Mouse (Mus musculus) lung, embryonic 16.5 days (tissue): ENCODE measurements at regions not wholly inside any gene's neighbourhood (a gene's known extent, or its start where the extent isn't known, plus 50 kb on each side); places are given as distances from the start of the nearest gene placed in this dataset.

Experiments
- ATAC-seq: fragments of 200-750 bp; cut with Nextera tagmentation; 2 replicates; pipeline ENCODE4 v1.8.0; 2017; ENCODE audit warnings: low read depth, mild to moderate bottlenecking, moderate library complexity
- H3K27ac ChIP-seq: fragments of 300-500 bp; sonication (generic); 2 replicates; pipeline ENCODE4 v1.5.1; 2014; ENCODE audit warnings: mild to moderate bottlenecking, control low read depth, low read length
- H3K27me3 ChIP-seq: fragments of 300-500 bp; sonication (generic); 2 replicates; pipeline ENCODE4 v1.6.1; 2014; ENCODE audit warnings: low read depth, low read length, mixed read lengths; ENCODE audit not compliant: control insufficient read depth, insufficient read depth
- H3K36me3 ChIP-seq: fragments of 300-500 bp; sonication (generic); 2 replicates; pipeline ENCODE4 v1.6.1; 2014; ENCODE audit warnings: low read length; ENCODE audit not compliant: control insufficient read depth, insufficient read depth
- H3K4me1 ChIP-seq: fragments of 300-500 bp; sonication (generic); replicated peaks from 2 replicates; pipeline ENCODE4 v1.6.1; 2014; ENCODE audit warnings: low read length, mixed read lengths; ENCODE audit not compliant: control insufficient read depth, insufficient read depth
- H3K4me2 ChIP-seq: fragments of 300-500 bp; sonication (generic); 2 replicates; pipeline ENCODE4 v1.6.1; 2014; ENCODE audit warnings: low read depth, low read length, control low read depth
- H3K4me3 ChIP-seq: fragments of 300-500 bp; sonication (generic); 2 replicates; pipeline ENCODE4 v1.5.1; 2014; ENCODE audit warnings: mild to moderate bottlenecking, low read length, control low read depth
- H3K9ac ChIP-seq: fragments of 300-500 bp; sonication (generic); 2 replicates; pipeline ENCODE4 v1.6.1; 2014; ENCODE audit warnings: low read length, control low read depth
- H3K9me3 ChIP-seq: fragments of 300-500 bp; sonication (generic); 2 replicates; pipeline ENCODE4 v1.6.1; 2016; ENCODE audit warnings: low read length; ENCODE audit not compliant: control insufficient read depth
- WGBS: fragments of 180-500 bp; shearing (Covaris S2); extraction: QIAGEN DNeasy Blood & Tissue Kit; methylation state at CpG from one replicate; pipeline ENCODE4 v1.1.7; 2014; 5-methylcytosine and 5-hydroxymethylcytosine counted together

- peak; percentile 95 for ATAC-seq
- H3K9me3 ChIP-seq, result no peaks in the 10 kb centered on the region
- 48% methylated on average over 8 of the region's 8 CpGs for WGBS
- no peak overlapping the region for H3K27ac ChIP-seq
- no peak overlapping the region for H3K4me3 ChIP-seq
- H3K36me3 ChIP-seq, result no peaks in the 10 kb centered on the region
- H3K9ac ChIP-seq, result no peak overlapping the region
- H3K4me2 ChIP-seq, result no peak overlapping the region
- H3K4me1 ChIP-seq, result no peaks in the 10 kb centered on the region; the same call in 1 of the 2 replicates
- H3K27me3 ChIP-seq, result no peaks in the 10 kb centered on the region
These were observed 494.7 kb downstream of the Ppargc1a start for GRCm38 (mm10) chr5:51072674-51073468.

- ATAC-seq, result peak; percentile 82
- H3K27me3 ChIP-seq, result no peaks in the 10 kb centered on the region
- H3K9ac ChIP-seq, result no peak overlapping the region
- WGBS, result 37% methylated on average over 2 of the region's 2 CpGs
- no peaks in the 10 kb centered on the region; the same call in 1 of the 2 replicates for H3K4me1 ChIP-seq
- no peaks in the 10 kb centered on the region for H3K36me3 ChIP-seq
- no peak overlapping the region for H3K4me3 ChIP-seq
- H3K27ac ChIP-seq, result no peak overlapping the region
- H3K9me3 ChIP-seq, result no peaks in the 10 kb centered on the region
- no peak overlapping the region for H3K4me2 ChIP-seq
These were observed 495.4 kb downstream of the Ppargc1a start for GRCm38 (mm10) chr5:51072146-51072545.

DNA sequence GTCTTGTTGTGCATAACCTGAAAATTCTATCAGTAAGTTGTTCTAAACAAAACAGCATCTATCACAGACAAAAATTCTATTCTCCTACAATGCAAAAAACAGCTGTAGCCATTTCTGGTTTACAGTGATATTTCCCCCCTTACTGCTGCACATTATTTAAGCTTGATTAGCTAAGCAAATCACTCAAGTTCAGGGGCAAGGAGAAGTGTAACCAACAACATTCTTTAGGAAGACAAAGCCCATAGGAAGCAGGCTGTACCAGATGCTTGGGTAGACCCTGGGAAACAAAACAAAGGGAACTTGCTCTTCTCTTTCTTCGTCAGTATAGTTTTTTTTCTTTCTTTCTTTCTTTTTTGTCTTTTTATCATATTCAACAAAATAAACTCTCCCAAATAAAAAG lies 497.9 kb downstream of the Ppargc1a start:
- WGBS, result 30% methylated on average over 1 of the region's 1 CpGs
- no peaks in the 10 kb centered on the region for H3K36me3 ChIP-seq
- H3K4me1 ChIP-seq, result no peaks in the 10 kb centered on the region; the same call in 1 of the 2 replicates
- H3K27ac ChIP-seq, result no peak overlapping the region
- no peaks in the 10 kb centered on the region for H3K27me3 ChIP-seq
- no peaks in the 10 kb centered on the region for H3K9me3 ChIP-seq
- no peak overlapping the region for H3K9ac ChIP-seq
- no peak overlapping the region for H3K4me3 ChIP-seq
- H3K4me2 ChIP-seq, result no peak overlapping the region
- ATAC-seq, result no peak

- Histone ChIP-seq H3K4me2 (no peak overlapping the region), H3K27ac (no peak overlapping the region), H3K9ac (no peak overlapping the region), H3K4me1 (no peaks in the 10 kb centered on the region), H3K27me3 (no peaks in the 10 kb centered on the region), H3K4me3 (no peak overlapping the region), H3K36me3 (no peaks in the 10 kb centered on the region), H3K9me3 (no peaks in the 10 kb centered on the region)
- ATAC-seq, result no peak
- WGBS, result 71% methylated on average over 2 of the region's 2 CpGs
These were observed 521.7 kb downstream of the Ppargc1a start for GRCm38 (mm10) chr5:51045872-51046271.

- H3K9ac ChIP-seq, result no peak overlapping the region
- no peaks in the 10 kb centered on the region for H3K36me3 ChIP-seq
- peaks cover 5% of the 10 kb centered on the region; the same call in 1 of the 2 replicates for H3K27me3 ChIP-seq
- no peak overlapping the region for H3K4me2 ChIP-seq
- no peak overlapping the region for H3K4me3 ChIP-seq
- no peaks in the 10 kb centered on the region for H3K9me3 ChIP-seq
- no peaks in the 10 kb centered on the region for H3K4me1 ChIP-seq
- 71% methylated on average over 6 of the region's 6 CpGs for WGBS
- no peak for ATAC-seq
- no peak overlapping the region for H3K27ac ChIP-seq
These were observed 525.8 kb downstream of the Ppargc1a start for GRCm38 (mm10) chr5:51041541-51042217.

GRCm38 (mm10) chr5:51040926-51041325 lies 526.6 kb downstream of the Ppargc1a start:
- Histone ChIP-seq H3K4me1 (0 out of 2 replicates have a peak, but pooled peaks cover under 1% of the 10 kb centered on the region), H3K4me2 (no peak overlapping the region), H3K9ac (no peak overlapping the region), H3K27me3 (peaks cover 5% of the 10 kb centered on the region; the same call in 1 of the 2 replicates), H3K9me3 (no peaks in the 10 kb centered on the region), H3K27ac (no peak overlapping the region), H3K4me3 (no peak overlapping the region), H3K36me3 (no peaks in the 10 kb centered on the region)
- ATAC-seq, result no peak
- 76% methylated on average over 6 of the region's 6 CpGs for WGBS

GRCm38 (mm10) chr5:51040463-51040862 lies 527.1 kb downstream of the Ppargc1a start:
- 63% methylated on average over 6 of the region's 6 CpGs for WGBS
- Histone ChIP-seq H3K9me3 (no peaks in the 10 kb centered on the region), H3K27ac (no peak overlapping the region)

GRCm38 (mm10) chr5:51039713-51040178 lies 527.8 kb downstream of the Ppargc1a start:
- peak; percentile 43 for ATAC-seq
- Histone ChIP-seq H3K36me3 (no peaks in the 10 kb centered on the region), H3K4me3 (no peak overlapping the region), H3K27me3 (peaks cover 5% of the 10 kb centered on the region; the same call in 1 of the 2 replicates), H3K9me3 (no peaks in the 10 kb centered on the region), H3K4me2 (no peak overlapping the region), H3K27ac (no peak overlapping the region), H3K4me1 (0 out of 2 replicates have a peak, but pooled peaks cover 3% of the 10 kb centered on the region), H3K9ac (no peak overlapping the region)
- 52% methylated on average over 5 of the region's 5 CpGs for WGBS

More at GRCm38 (mm10) chr5:51040463-51040862, 527.1 kb downstream of the Ppargc1a start:
- peaks cover 5% of the 10 kb centered on the region; the same call in 1 of the 2 replicates for H3K27me3 ChIP-seq
- ATAC-seq, result no peak
- H3K4me2 ChIP-seq, result no peak overlapping the region
- H3K4me3 ChIP-seq, result no peak overlapping the region
- no peaks in the 10 kb centered on the region for H3K36me3 ChIP-seq
- H3K9ac ChIP-seq, result no peak overlapping the region
- H3K4me1 ChIP-seq, result 0 out of 2 replicates have a peak, but pooled peaks cover 3% of the 10 kb centered on the region

GRCm38 (mm10) chr5:51036450-51036990 lies 531.0 kb downstream of the Ppargc1a start:
- H3K9me3 ChIP-seq, result no peaks in the 10 kb centered on the region
- WGBS, result 26% methylated on average over 2 of the region's 2 CpGs
- H3K27me3 ChIP-seq, result peaks cover 5% of the 10 kb centered on the region; the same call in 1 of the 2 replicates
- 0 out of 2 replicates have a peak, but pooled peaks cover 3% of the 10 kb centered on the region for H3K4me1 ChIP-seq
- H3K4me2 ChIP-seq, result no peak overlapping the region
- peak; percentile 52 for ATAC-seq
- H3K9ac ChIP-seq, result no peak overlapping the region
- no peak overlapping the region for H3K4me3 ChIP-seq
- no peak overlapping the region for H3K27ac ChIP-seq
- H3K36me3 ChIP-seq, result no peaks in the 10 kb centered on the region
